Mouse (Mus musculus) ES-E14 (cell line): ENCODE measurements at regions not wholly inside any gene's neighbourhood (a gene's known extent, or its start where the extent isn't known, plus 50 kb on each side); places are given as distances from the start of the nearest gene placed in this dataset.

ENCODE experiments used
- HCFC1 ChIP-seq: IDR thresholded peaks from 2 replicates; pipeline ENCODE4 v1.6.1; 2012; ENCODE audit warnings: low read length, inconsistent platforms, borderline replicate concordance; ENCODE audit not compliant: insufficient read depth
- ZC3H11A ChIP-seq: IDR thresholded peaks from 2 replicates; pipeline ENCODE4 v1.6.1; 2012; ENCODE audit warnings: low read depth, mild to moderate bottlenecking, inconsistent platforms, low read length, borderline replicate concordance

- no peak for TF ChIP-seq ZC3H11A
- no peak for TF ChIP-seq HCFC1
These were observed 179.1 kb downstream of the Kif20b start for GRCm38 (mm10) chr19:35101244-35101643.
